Mouse (Mus musculus) limb, embryonic 15.5 days (tissue): ENCODE measurements around the gene Txlng. TPM values are rescaled to one million over a fixed set of nuclear protein-coding genes. Genes with fewer than 3 reads are reported as not detected.

Experiments used
- ATAC-seq: fragments of 200-750 bp; cut with Nextera tagmentation; 2 replicates; pipeline ENCODE4 v1.8.0; 2017; ENCODE audit warnings: low read depth, moderate TSS enrichment; ENCODE audit not compliant: insufficient number of reproducible peaks, low FRiP score, low TSS enrichment
- H3K27ac ChIP-seq: fragments of 300-500 bp; sonication (generic); 2 replicates; pipeline ENCODE4 v1.5.1; 2015; ENCODE audit warnings: moderate library complexity, mild to moderate bottlenecking, inconsistent platforms
- H3K27me3 ChIP-seq: fragments of 300-500 bp; sonication (generic); 2 replicates; pipeline ENCODE4 v1.6.1; 2015; ENCODE audit warnings: inconsistent platforms
- H3K36me3 ChIP-seq: fragments of 300-500 bp; sonication (generic); 2 replicates; pipeline ENCODE4 v1.6.1; 2015; ENCODE audit warnings: inconsistent platforms
- H3K4me1 ChIP-seq: fragments of 300-500 bp; sonication (generic); 2 replicates; pipeline ENCODE4 v1.6.1; 2015; ENCODE audit warnings: inconsistent platforms
- H3K4me2 ChIP-seq: fragments of 300-500 bp; sonication (generic); 2 replicates; pipeline ENCODE4 v1.6.1; 2015; ENCODE audit warnings: mild to moderate bottlenecking, inconsistent platforms
- H3K4me3 ChIP-seq: fragments of 300-500 bp; sonication (generic); 2 replicates; pipeline ENCODE4 v1.5.1; 2015; ENCODE audit warnings: mild to moderate bottlenecking, inconsistent platforms
- H3K9ac ChIP-seq: fragments of 300-500 bp; sonication (generic); 2 replicates; pipeline ENCODE4 v1.6.1; 2015; ENCODE audit warnings: inconsistent platforms
- H3K9me3 ChIP-seq: fragments of 300-500 bp; sonication (generic); 2 replicates; pipeline ENCODE4 v1.6.1; 2016; ENCODE audit warnings: inconsistent platforms
- WGBS: fragments of 180-500 bp; shearing (Covaris S2); methylation state at CpG from one replicate; pipeline ENCODE4 v1.1.7; 2015; 5-methylcytosine and 5-hydroxymethylcytosine counted together
- microRNA counts: library from miRNA; unstranded; fragments of <30 nt; microRNA quantifications from one replicate; lab custom pipeline; 2016
- microRNA-seq: library from miRNA; unstranded; fragments of <30 nt; microRNA quantifications from one replicate; pipeline ENCODE4, GENCODE M21; 2016
- polyA plus RNA-seq: library from polyadenylated mRNA; unstranded; fragments of >200 nt; fragmentation: Nextera tagmentation; extraction: Ambion mirVana; gene quantifications from 2 replicates; pipeline ENCODE4 v1.2.1, GENCODE M21; 2015

Gene Txlng
- polyA plus RNA-seq, 1 experiment from 2014 or later: 11.9 TPM

DNA sequence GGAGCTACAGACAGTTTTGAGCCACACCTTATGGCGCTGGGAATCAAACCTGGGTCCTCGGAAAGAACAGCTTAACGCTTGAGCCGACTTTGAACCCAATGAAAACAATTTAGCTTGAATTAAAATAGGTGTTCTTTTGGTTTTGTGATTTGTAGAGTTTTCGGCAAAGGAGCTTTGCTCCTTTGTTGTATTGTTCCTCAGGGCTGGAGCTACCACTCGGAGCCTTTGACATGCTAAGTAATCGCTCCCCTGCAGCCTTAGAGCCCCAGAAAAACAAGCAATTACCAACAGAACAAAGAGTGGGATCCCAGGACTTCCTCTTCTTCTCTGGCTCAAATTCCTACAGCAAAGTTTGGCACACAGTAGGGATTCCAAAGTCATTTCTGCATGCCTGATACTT is 73.2 kb downstream of the Txlng start:
- Histone ChIP-seq H3K4me1 (peaks cover 4% of the 10 kb centered on the region; the same call in 1 of the 2 replicates), H3K27me3 (no peaks in the 10 kb centered on the region)
- 57% methylated on average over 7 of the region's 7 CpGs for WGBS

DNA sequence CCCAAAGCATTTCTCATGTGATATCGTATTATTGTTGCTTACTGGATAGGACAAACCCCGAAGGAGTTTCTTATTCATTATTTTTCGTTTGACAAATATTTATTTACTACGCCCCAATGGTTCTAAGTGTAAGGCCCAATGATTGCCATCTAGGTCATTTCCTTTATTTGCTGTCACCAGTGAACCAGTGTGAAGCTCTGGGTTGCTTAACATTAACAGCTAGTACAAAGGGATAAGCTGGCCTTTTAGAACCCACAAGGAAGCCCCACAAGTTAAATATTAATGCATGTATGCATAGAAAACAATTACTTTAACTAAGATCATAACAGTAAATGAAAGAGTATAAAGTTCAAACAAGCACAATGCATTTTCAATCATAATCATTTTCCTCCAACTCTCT is 74.9 kb downstream of the Txlng start:
- Histone ChIP-seq H3K36me3 (no peaks in the 10 kb centered on the region), H3K27ac (no peak overlapping the region), H3K4me3 (no peak overlapping the region), H3K4me1 (peaks cover 2% of the 10 kb centered on the region; the same call in 1 of the 2 replicates), H3K27me3 (no peaks in the 10 kb centered on the region), H3K9ac (no peak overlapping the region), H3K9me3 (no peaks in the 10 kb centered on the region), H3K4me2 (no peak overlapping the region)
- ATAC-seq: no peak
- 88% methylated on average over 4 of the region's 4 CpGs for WGBS

More for the DNA sequence above, 73.2 kb downstream of the Txlng start:
- Histone ChIP-seq H3K9ac (no peak overlapping the region), H3K36me3 (no peaks in the 10 kb centered on the region), H3K4me3 (no peak overlapping the region), H3K27ac (no peak overlapping the region), H3K4me2 (no peak overlapping the region), H3K9me3 (no peaks in the 10 kb centered on the region)
- no peak for ATAC-seq

GRCm38 (mm10) chrX:162752418-162752817 is 76.8 kb downstream of the Txlng start:
- WGBS: 80% methylated on average over 2 of the region's 2 CpGs
- no peak overlapping the region for H3K9ac ChIP-seq

GRCm38 (mm10) chrX:162748696-162749420 is 80.4 kb downstream of the Txlng start:
- Histone ChIP-seq H3K27me3 (no peaks in the 10 kb centered on the region), H3K36me3 (no peaks in the 10 kb centered on the region), H3K9me3 (no peaks in the 10 kb centered on the region), H3K9ac (no peak overlapping the region), H3K4me3 (no peak overlapping the region), H3K4me2 (no peak overlapping the region), H3K4me1 (no peaks in the 10 kb centered on the region), H3K27ac (no peak overlapping the region)
- ATAC-seq: no peak
- WGBS: 46% methylated on average over 9 of the region's 9 CpGs

More at GRCm38 (mm10) chrX:162752418-162752817, 76.8 kb downstream of the Txlng start:
- ATAC-seq: no peak
- Histone ChIP-seq H3K27me3 (no peaks in the 10 kb centered on the region), H3K4me1 (no peaks in the 10 kb centered on the region), H3K27ac (no peak overlapping the region), H3K36me3 (no peaks in the 10 kb centered on the region), H3K4me2 (no peak overlapping the region), H3K4me3 (no peak overlapping the region), H3K9me3 (no peaks in the 10 kb centered on the region)

DNA sequence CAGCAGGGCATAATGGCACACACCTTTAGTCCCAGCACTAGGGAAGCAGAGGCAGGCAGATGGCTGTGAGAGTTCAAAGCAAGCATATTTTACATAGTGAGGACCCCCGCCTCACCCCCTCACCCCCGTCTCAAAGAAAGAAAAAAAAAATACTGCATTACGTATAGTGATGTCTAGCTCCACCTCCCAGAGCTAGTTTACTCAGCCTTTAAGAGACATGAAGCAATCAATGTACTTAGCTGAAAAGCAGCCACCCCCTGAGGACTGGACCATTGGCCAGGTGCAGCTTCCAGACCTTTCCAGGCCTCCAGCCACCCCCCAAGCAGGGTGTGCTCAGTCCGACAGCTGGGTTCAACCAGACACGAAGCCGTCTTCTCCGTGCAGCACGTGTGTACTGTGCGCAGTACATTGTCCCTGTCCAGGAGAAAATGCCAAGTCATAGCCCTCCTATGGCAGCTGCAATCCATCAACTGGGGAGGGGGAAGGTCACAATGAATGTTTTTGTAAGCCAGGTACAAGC is 93.1 kb downstream of the Txlng start:
- Histone ChIP-seq H3K9ac (no peak overlapping the region), H3K4me3 (peak overlapping the region; percentile 41), H3K36me3 (no peaks in the 10 kb centered on the region), H3K9me3 (no peaks in the 10 kb centered on the region), H3K27ac (peak overlapping the region; percentile 93), H3K27me3 (0 out of 2 replicates have a peak, but pooled peaks cover 2% of the 10 kb centered on the region), H3K4me2 (peak overlapping the region; percentile 46), H3K4me1 (peaks cover 3% of the 10 kb centered on the region; the same call in 1 of the 2 replicates)
- ATAC-seq: peak; percentile 68
- 33% methylated on average over 9 of the region's 9 CpGs for WGBS

DNA sequence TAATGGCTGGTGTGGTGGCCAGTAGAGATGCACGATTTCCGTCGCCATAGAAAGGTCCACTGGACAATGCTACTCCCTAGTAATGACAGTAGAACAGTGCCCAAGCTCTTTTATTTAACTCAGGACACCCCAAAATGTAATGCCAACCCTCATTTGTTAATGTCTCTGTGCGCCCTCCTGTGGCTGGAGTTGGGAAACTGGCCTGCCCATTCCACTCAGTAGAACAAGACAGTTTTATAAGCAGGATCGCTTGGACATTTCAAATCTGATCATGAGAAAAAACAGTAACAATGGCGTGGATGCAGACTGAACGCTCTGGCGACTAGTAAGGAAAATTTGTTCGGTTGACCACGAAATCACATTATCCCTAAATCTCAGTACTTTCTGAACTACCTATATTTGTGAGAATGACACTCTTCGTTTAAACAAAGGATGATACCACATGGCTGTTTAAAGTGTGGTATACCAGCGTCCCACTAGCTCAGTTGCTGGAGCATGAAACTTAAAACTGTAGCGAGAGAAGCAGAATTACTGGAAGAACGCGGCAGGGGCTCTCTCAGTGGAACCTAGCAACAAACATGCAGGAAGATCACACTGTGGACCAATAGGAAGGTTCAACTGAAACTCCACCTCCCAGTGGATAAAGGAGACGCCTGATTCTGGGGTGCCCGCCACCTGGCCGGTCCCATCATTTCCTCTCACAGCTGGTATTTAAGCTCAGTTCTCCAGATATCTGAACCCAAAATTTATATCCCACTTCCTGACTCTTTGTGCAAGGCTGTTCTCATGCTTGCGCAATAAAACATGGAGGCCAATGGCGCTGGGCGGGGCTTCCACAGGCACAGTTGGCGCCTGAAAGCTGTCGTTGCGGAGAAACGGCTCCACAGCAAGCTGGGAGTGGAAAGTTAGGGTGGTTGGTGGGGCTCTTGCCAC is 94.0 kb downstream of the Txlng start:
- H3K4me3 ChIP-seq: peak overlapping the region; percentile 41
- 0 out of 2 replicates have a peak, but pooled peaks cover 2% of the 10 kb centered on the region for H3K27me3 ChIP-seq
- H3K4me2 ChIP-seq: peak overlapping the region; percentile 46
- 0 out of 2 replicates have a peak, but pooled peaks have one; percentile 73 for ATAC-seq
- 23% methylated on average over 25 of the region's 25 CpGs for WGBS
- peaks cover 3% of the 10 kb centered on the region; the same call in 1 of the 2 replicates for H3K4me1 ChIP-seq
- H3K9ac ChIP-seq: 0 out of 2 replicates have a peak overlapping the region, but pooled peaks have one; percentile 26
- H3K27ac ChIP-seq: peak overlapping the region; percentile 93
- H3K36me3 ChIP-seq: no peaks in the 10 kb centered on the region
- no peaks in the 10 kb centered on the region for H3K9me3 ChIP-seq

GRCm38 (mm10) chrX:162730031-162730430 is 99.2 kb downstream of the Txlng start:
- H3K4me3 ChIP-seq: no peak overlapping the region
- 84% methylated on average over 4 of the region's 4 CpGs for WGBS
- no peaks in the 10 kb centered on the region for H3K4me1 ChIP-seq
- no peaks in the 10 kb centered on the region for H3K9me3 ChIP-seq
- no peak overlapping the region for H3K4me2 ChIP-seq
- 0 out of 2 replicates have a peak, but pooled peaks cover 4% of the 10 kb centered on the region for H3K27me3 ChIP-seq
- no peak overlapping the region for H3K9ac ChIP-seq
- no peak overlapping the region for H3K27ac ChIP-seq
- no peak for ATAC-seq
- H3K36me3 ChIP-seq: no peaks in the 10 kb centered on the region

MicroRNAs encoded within 50 kb of the gene (microRNA counts, 519-probe panel; counts per million panel counts)
- 1,665 counts per million, percentile 23 among the panel's probes with 10 or more counts for microRNA mmu-miR-3473 (lab: Ali Mortazavi, UCI)

Small RNAs within 50 kb of the gene (microRNA-seq; reads per million reads assigned to microRNA genes)
- not detected for gene Mir3473a

Other genes starting within 250 kb of the Txlng start
- gene Reps2, start 185.8 kb downstream of the Txlng start, polyA plus RNA-seq: 2.1 and 2.9 TPM in 2 replicates
- 468 and 499 TPM in 2 replicates for gene Rbbp7, start 69.1 kb downstream of the Txlng start, polyA plus RNA-seq
- 38.5 and 43.9 TPM in 2 replicates for gene Syap1, start 59.0 kb upstream of the Txlng start, polyA plus RNA-seq
- gene Ctps2, start 71.8 kb upstream of the Txlng start, polyA plus RNA-seq: 80.8 and 84.0 TPM in 2 replicates
- 0.47 TPM in 1 of 2 replicates, not detected in the other for gene S100g, start 135.1 kb upstream of the Txlng start, polyA plus RNA-seq